In genomic region chr4:40846143-40846931, GRCm38 (mm10) we compare ENCODE assay signal across 9 mouse cellular contexts. TPM values are rescaled to one million over a fixed set of nuclear protein-coding genes. Genes with fewer than 3 reads are reported as not detected.
DNase-seq lines count a peak whose midpoint lies in the region; ATAC-seq and TF ChIP-seq lines count a peak whose summit lies in the region.
"Had no signal": no experiment of that assay in that cellular context is flagged by ENCODE, and none has a peak within 500 bp of the region (broad histone marks: within the 10 kb centered on the region; RNA-seq: fewer than 3 reads in every experiment).

No protein-coding gene starts in this region.

- H3K27me3 ChIP-seq in intestine, embryonic 16.5 days (replicated peaks; ENCODE audit: control insufficient read depth, insufficient read depth, low read length) = 0 out of 2 replicates have a peak, but pooled peaks cover 3% of the 10 kb centered on the region
- no peaks in the 10 kb centered on the region for H3K27me3 ChIP-seq in stomach, embryonic 16.5 days (ENCODE audit: control insufficient read depth, insufficient read depth, low read length)

- no peak for TF ChIP-seq CTCF in gastrocnemius, adult 2 months (IDR thresholded peaks at IDR 0.05)

- no peak for DNase-seq in gastrocnemius, adult 2 months
- DNase-seq in gastrocnemius, postnatal 14 days = no peak
- peak; percentile 39 to 72 for DNase-seq in urinary bladder, adult 18-20 months (ENCODE audit: low spot score in 2 of 2)
- no peak for DNase-seq in urinary bladder, postnatal 4 days (ENCODE audit: low spot score in 2 of 2)
- no peak for DNase-seq in thymus, postnatal 36 days
- DNase-seq in retina, embryonic 14.5 days (ENCODE audit: low spot score) = no peak
- DNase-seq: retina, postnatal 1 day had no signal

- no peaks in the 10 kb centered on the region for H3K9me3 ChIP-seq in intestine, embryonic 16.5 days (ENCODE audit: control insufficient read depth, low read length)
- H3K9me3 ChIP-seq in stomach, embryonic 16.5 days (replicated peaks; ENCODE audit: control insufficient read depth, low read length) = no peaks in the 10 kb centered on the region

- H3K36me3 ChIP-seq in intestine, embryonic 16.5 days (ENCODE audit: control insufficient read depth, insufficient read depth, low read length) = no peaks in the 10 kb centered on the region
- no peaks in the 10 kb centered on the region for H3K36me3 ChIP-seq in stomach, embryonic 16.5 days (ENCODE audit: control insufficient read depth, insufficient read depth, low read length)

- H3K4me1 ChIP-seq in intestine, embryonic 16.5 days (ENCODE audit: control insufficient read depth, insufficient read depth, low read length) = peaks cover 58% of the 10 kb centered on the region
- peaks cover 70% of the 10 kb centered on the region for H3K4me1 ChIP-seq in stomach, embryonic 16.5 days (ENCODE audit: control insufficient read depth, insufficient read depth, low read length)

- H3K9ac ChIP-seq in intestine, embryonic 16.5 days (ENCODE audit: low read depth, low read length) = no peak overlapping the region
- no peak overlapping the region for H3K9ac ChIP-seq in stomach, embryonic 16.5 days (ENCODE audit: low read length)

- ATAC-seq in intestine, embryonic 16.5 days = peak; percentile 56
- ATAC-seq in stomach, embryonic 16.5 days (ENCODE audit: insufficient read depth, low FRiP score) = peak; percentile 73; the same call in 1 of the 2 replicates

- peak overlapping the region; percentile 41 for H3K4me3 ChIP-seq in gastrocnemius, adult 2 months
- no peak overlapping the region for H3K4me3 ChIP-seq in intestine, embryonic 16.5 days (ENCODE audit: low read length)
- H3K4me3 ChIP-seq in stomach, embryonic 16.5 days (replicated peaks; ENCODE audit: low read length) = no peak overlapping the region

- intact Hi-C loops in gastrocnemius, adult 2 months (cut with DNase I) = no loop called here
- intact Hi-C loops in gastrocnemius, postnatal 14 days (cut with DNase I; ENCODE audit: low total_unique reads) = no loop called here

- H3K27ac ChIP-seq in gastrocnemius, adult 2 months = peak overlapping the region; percentile 90
- 0 out of 2 replicates have a peak overlapping the region, but pooled peaks have one; percentile 22 for H3K27ac ChIP-seq in intestine, embryonic 16.5 days (ENCODE audit: low read length)
- peak overlapping the region; percentile 90 for H3K27ac ChIP-seq in stomach, embryonic 16.5 days (ENCODE audit: low read length)

- 53% methylated on average over 7 of the region's 7 CpGs for WGBS in intestine, embryonic 16.5 days
- WGBS in stomach, embryonic 16.5 days = 44% methylated on average over 7 of the region's 7 CpGs

- H3K4me2 ChIP-seq in intestine, embryonic 16.5 days (ENCODE audit: low read depth, low read length) = no peak overlapping the region
- H3K4me2 ChIP-seq in stomach, embryonic 16.5 days (ENCODE audit: low read depth, low read length) = peak overlapping the region; percentile 26

RNA-seq across cellular contexts. Expression of gene B4galt1, which starts 7.5 kb away (rescaled TPM):
- total RNA-seq in gastrocnemius, adult 2 months (2021) = 10 to 100 TPM; 30.5 to 42.2 TPM
- 10 to 100 TPM; 36.3 to 38.8 TPM for total RNA-seq in gastrocnemius, postnatal 14 days (2021)
- polyA plus RNA-seq in intestine, embryonic 16.5 days (2015; fragmentation: Nextera tagmentation; extraction: Ambion mirVana) = 26.6 and 27.3 TPM in 2 replicates
- 50.1 and 51.2 TPM in 2 replicates for polyA plus RNA-seq in stomach, embryonic 16.5 days (2015; fragmentation: Nextera tagmentation; extraction: Ambion mirVana)

Comparison
In these comparisons a context has a peak if more than half of its experiments do, and no peak if none do; other contexts are left out.
1. DNase-seq: peak in urinary bladder, adult 18-20 months (2 of 2); none in gastrocnemius, adult 2 months (single experiment), gastrocnemius, postnatal 14 days (single experiment), urinary bladder, postnatal 4 days (0 of 2), thymus, postnatal 36 days (0 of 2) and retina, embryonic 14.5 days (single experiment).
2. H3K27ac ChIP-seq: peak in every context shown above with its lines; median percentile 90 in gastrocnemius, adult 2 months; 90 in stomach, embryonic 16.5 days; 22 in intestine, embryonic 16.5 days.